Mouse (Mus musculus) liver, embryonic 15.5 days (tissue): ENCODE data around the gene Gfer. TPM values are rescaled to one million over a fixed set of nuclear protein-coding genes. Genes with fewer than 3 reads are reported as not detected.
A peak's percentile ranks its signal among the peaks of the same experiment; 100 is the strongest.

ENCODE experiments used
- ATAC-seq: fragments of 200-750 bp; cut with Nextera tagmentation; 2 replicates; pipeline ENCODE4 v1.8.0; 2017; ENCODE audit warnings: moderate number of reproducible peaks, mild to moderate bottlenecking, moderate library complexity; ENCODE audit not compliant: insufficient read depth
- H3K27ac ChIP-seq: fragments of 300-500 bp; sonication (generic); replicated peaks from 2 replicates; pipeline ENCODE4 v1.5.1; 2015; ENCODE audit warnings: mild to moderate bottlenecking, inconsistent platforms
- H3K27me3 ChIP-seq: fragments of 300-500 bp; sonication (generic); 2 replicates; pipeline ENCODE4 v1.6.1; 2015; ENCODE audit warnings: mild to moderate bottlenecking, inconsistent platforms
- H3K36me3 ChIP-seq: fragments of 300-500 bp; sonication (generic); replicated peaks from 2 replicates; pipeline ENCODE4 v1.6.1; 2015; ENCODE audit warnings: moderate library complexity, mild to moderate bottlenecking, inconsistent platforms
- H3K4me1 ChIP-seq: fragments of 300-500 bp; sonication (generic); replicated peaks from 2 replicates; pipeline ENCODE4 v1.6.1; 2015; ENCODE audit warnings: inconsistent platforms
- H3K4me2 ChIP-seq: fragments of 300-500 bp; sonication (generic); 2 replicates; pipeline ENCODE4 v1.6.1; 2015; ENCODE audit warnings: moderate library complexity, mild to moderate bottlenecking, inconsistent platforms
- H3K4me3 ChIP-seq: fragments of 300-500 bp; sonication (generic); replicated peaks from 2 replicates; pipeline ENCODE4 v1.5.1; 2015; ENCODE audit warnings: mild to moderate bottlenecking, inconsistent platforms
- H3K9ac ChIP-seq: fragments of 300-500 bp; sonication (generic); 2 replicates; pipeline ENCODE4 v1.6.1; 2015; ENCODE audit warnings: moderate library complexity, mild to moderate bottlenecking, inconsistent platforms
- H3K9me3 ChIP-seq: fragments of 300-500 bp; sonication (generic); replicated peaks from 2 replicates; pipeline ENCODE4 v1.6.1; 2016; ENCODE audit warnings: inconsistent platforms
- WGBS: fragments of 180-500 bp; shearing (Covaris S2); methylation state at CpG from one replicate; pipeline ENCODE4 v1.1.7; 2015; ENCODE audit warnings: mixed read lengths; ENCODE audit not compliant: insufficient replicate concordance; 5-methylcytosine and 5-hydroxymethylcytosine counted together
- polyA plus RNA-seq: library from polyadenylated mRNA; unstranded; fragments of >200 nt; fragmentation: Nextera tagmentation; extraction: Ambion mirVana; gene quantifications from 2 replicates; pipeline ENCODE4 v1.2.1, GENCODE M21; 2015

The Gfer gene
- polyA plus RNA-seq = 22.8 and 25.2 TPM in 2 replicates

GRCm38 (mm10) chr17:24696011-24696697, at the start of gene Gfer, which contains the start of gene Noxo1:
TSS of gene Gfer (minus strand) at chr17:24696156.
TSS of gene Noxo1 (plus strand) at chr17:24696234.
- peak within 1 kb of the TSS; percentile 91 for H3K4me3 ChIP-seq
- peak within 1 kb of the TSS; percentile 84 for H3K9ac ChIP-seq
- WGBS = under 1% methylated on average over 72 of the region's 76 CpGs
- H3K9me3 ChIP-seq = no peaks in the 10 kb centered on the region
- peak within 1 kb of the TSS; percentile 96 for H3K4me2 ChIP-seq
- peaks cover 18% of the 10 kb centered on the region for H3K27me3 ChIP-seq
- H3K36me3 ChIP-seq = peaks cover 35% of the 10 kb centered on the region
- peaks cover 32% of the 10 kb centered on the region for H3K4me1 ChIP-seq
- H3K27ac ChIP-seq = peak within 1 kb of the TSS; percentile 85
- peak; percentile 94 for ATAC-seq

DNA sequence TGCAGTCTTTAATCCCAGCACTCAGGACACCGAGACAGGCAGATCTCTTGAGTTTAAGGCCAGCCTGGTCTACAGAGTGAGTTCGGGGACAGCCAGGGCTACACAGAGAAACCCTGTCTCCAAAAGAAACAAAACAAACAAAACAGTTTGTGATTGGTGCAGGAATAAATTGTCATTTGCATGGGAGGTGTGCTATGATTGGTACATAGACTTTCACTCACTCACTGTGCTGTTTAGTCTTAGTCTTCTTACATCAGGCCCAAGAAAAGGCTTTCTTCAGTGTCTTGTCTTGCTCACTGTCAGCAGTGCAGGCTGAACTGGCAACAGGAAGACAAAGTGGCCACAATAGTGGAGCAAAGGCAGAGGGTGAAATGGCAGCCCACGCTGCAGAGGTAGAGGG, 48.4 kb upstream of the Gfer start:
- Histone ChIP-seq H3K36me3 (peaks cover 17% of the 10 kb centered on the region), H3K9me3 (no peaks in the 10 kb centered on the region), H3K4me2 (no peak overlapping the region), H3K27ac (no peak overlapping the region), H3K9ac (no peak overlapping the region), H3K27me3 (peaks cover 34% of the 10 kb centered on the region), H3K4me1 (peaks cover 23% of the 10 kb centered on the region), H3K4me3 (no peak overlapping the region)
- WGBS = 59% methylated on average over 3 of the region's 3 CpGs
- no peak for ATAC-seq

DNA sequence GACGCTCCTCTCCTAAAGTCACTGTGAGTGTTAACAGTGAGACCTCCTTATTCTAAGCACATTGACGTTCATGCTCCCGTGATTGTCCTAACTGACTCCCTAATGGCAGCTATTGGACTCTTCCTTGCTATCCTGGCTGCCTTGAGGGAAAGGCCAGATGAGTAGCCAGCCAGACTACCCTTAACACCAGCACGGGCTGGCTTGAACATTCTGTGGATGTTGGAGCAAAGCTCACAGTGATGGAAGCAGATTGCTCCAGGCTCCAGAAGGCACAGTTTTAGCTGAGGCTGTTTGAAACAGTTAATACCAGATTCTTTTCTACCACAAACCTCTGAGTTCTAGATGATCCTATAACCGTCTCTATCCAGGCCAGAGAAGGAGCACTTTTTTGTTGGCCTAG, 47.9 kb upstream of the Gfer start:
- Histone ChIP-seq H3K4me2 (no peak overlapping the region), H3K4me1 (peaks cover 26% of the 10 kb centered on the region), H3K4me3 (no peak overlapping the region), H3K9ac (no peak overlapping the region), H3K27me3 (peaks cover 29% of the 10 kb centered on the region), H3K9me3 (no peaks in the 10 kb centered on the region), H3K36me3 (peaks cover 19% of the 10 kb centered on the region), H3K27ac (no peak overlapping the region)
- WGBS = 64% methylated on average over 5 of the region's 5 CpGs
- no peak for ATAC-seq

GRCm38 (mm10) chr17:24742307-24742706, 46.4 kb upstream of the Gfer start:
- Histone ChIP-seq H3K9ac (no peak overlapping the region), H3K27me3 (peaks cover 17% of the 10 kb centered on the region), H3K4me2 (no peak overlapping the region), H3K36me3 (peaks cover 19% of the 10 kb centered on the region), H3K27ac (peak overlapping the region; percentile 48), H3K4me1 (peaks cover 40% of the 10 kb centered on the region), H3K4me3 (no peak overlapping the region), H3K9me3 (no peaks in the 10 kb centered on the region)
- 65% methylated on average over 8 of the region's 8 CpGs for WGBS
- peak; percentile 23; the same call in 1 of the 2 replicates for ATAC-seq

DNA sequence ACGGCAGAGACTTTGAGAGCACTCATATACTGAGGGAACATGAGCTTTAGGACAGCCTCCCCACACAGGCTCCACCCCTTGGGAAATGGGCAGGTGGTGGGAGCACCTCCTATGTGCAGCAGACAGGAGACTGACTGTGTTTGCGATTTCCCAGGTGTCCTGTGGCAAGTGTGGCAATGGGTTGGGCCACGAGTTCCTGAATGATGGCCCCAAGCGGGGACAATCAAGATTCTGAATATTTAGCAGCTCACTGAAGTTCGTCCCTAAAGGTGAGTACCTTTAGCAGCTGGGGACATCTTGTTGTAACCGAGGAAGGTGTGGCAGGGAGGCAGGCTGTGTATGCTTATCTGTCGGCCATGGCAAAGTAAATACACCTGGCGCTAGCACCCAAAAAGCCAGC, 44.0 kb upstream of the Gfer start:
- Histone ChIP-seq H3K9ac (no peak overlapping the region), H3K9me3 (no peaks in the 10 kb centered on the region)
- 72% methylated on average over 8 of the region's 8 CpGs for WGBS

DNA sequence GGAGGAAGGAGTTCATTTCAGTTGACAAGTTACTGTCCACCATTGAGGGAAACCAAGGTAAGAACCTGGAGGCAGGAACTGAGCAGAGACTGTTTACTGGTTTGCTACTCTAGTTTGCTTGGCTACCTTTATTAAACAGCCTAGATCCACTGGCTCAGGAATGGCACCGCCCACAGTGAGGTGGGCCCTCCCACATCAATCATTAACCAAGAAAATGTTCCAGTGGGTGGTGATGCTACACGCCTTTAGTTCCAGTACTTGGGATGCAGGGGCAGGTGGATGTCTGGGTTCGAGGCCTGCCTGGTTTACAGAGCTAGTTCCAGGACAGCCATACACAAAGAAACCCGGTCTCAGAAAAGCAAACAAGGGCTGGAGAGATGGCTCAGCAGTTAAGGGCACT, 42.3 kb upstream of the Gfer start:
- Histone ChIP-seq H3K9me3 (no peaks in the 10 kb centered on the region), H3K27me3 (no peaks in the 10 kb centered on the region), H3K4me3 (peak overlapping the region; percentile 79; the same call in 1 of the 2 replicates), H3K9ac (no peak overlapping the region), H3K36me3 (peaks cover 19% of the 10 kb centered on the region), H3K27ac (peak overlapping the region; percentile 88; the same call in 1 of the 2 replicates), H3K4me2 (peak overlapping the region; percentile 96), H3K4me1 (peaks cover 64% of the 10 kb centered on the region)
- WGBS = 70% methylated on average over 4 of the region's 4 CpGs
- no peak for ATAC-seq

More for the DNA sequence above, 44.0 kb upstream of the Gfer start:
- Histone ChIP-seq H3K36me3 (peaks cover 19% of the 10 kb centered on the region), H3K4me3 (no peak overlapping the region), H3K27ac (no peak overlapping the region), H3K4me1 (peaks cover 61% of the 10 kb centered on the region), H3K27me3 (no peaks in the 10 kb centered on the region; the same call in 1 of the 2 replicates), H3K4me2 (no peak overlapping the region)
- ATAC-seq = no peak

GRCm38 (mm10) chr17:24737135-24737810, 41.3 kb upstream of the Gfer start:
- Histone ChIP-seq H3K27me3 (no peaks in the 10 kb centered on the region), H3K4me2 (peak overlapping the region; percentile 96), H3K9me3 (no peaks in the 10 kb centered on the region), H3K4me1 (peaks cover 56% of the 10 kb centered on the region), H3K36me3 (peaks cover 19% of the 10 kb centered on the region), H3K9ac (peak overlapping the region; percentile 83), H3K27ac (peak overlapping the region; percentile 88), H3K4me3 (peak overlapping the region; percentile 79)
- 23% methylated on average over 8 of the region's 8 CpGs for WGBS
- ATAC-seq = no peak

DNA sequence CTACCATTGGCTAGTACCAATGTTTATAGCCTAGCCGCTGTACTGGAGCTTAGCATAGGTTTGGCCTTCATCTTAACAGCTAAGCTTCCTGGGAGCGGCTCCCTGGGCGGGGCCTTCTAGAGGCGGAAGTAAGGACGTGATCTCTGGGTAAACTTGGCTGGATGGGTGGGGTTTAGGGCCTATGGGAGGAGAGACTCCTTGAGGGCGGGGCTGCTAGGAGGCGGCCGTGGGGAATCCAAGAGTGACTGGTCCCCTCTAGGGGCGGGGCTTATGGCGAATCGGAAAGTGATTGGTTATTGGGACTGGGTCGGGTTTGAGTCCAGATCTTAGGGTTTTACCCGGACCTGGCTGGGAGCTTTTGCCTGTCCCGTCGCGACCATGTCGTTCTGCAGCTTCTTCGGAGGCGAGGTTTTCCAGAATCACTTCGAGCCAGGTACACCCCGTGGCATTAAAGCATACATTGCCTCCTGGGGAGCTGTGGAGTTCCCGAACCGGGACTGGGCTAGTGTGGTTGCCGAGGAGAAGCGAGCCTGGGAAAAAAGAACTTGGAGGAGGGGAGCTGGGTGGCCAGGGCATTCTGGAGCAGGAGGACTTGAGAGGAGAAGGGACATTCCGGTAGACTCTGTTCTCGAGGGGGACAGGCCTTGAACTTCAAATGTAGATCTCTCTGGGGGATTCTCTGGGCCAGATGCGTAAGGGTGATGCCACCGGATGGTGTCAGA, 40.5 kb upstream of the Gfer start, which contains the start of gene Msrb1:
Msrb1 (plus strand) TSS at position 313 of the 722 bp plus-strand sequence.
- Histone ChIP-seq H3K4me2 (peak within 1 kb of the TSS; percentile 96), H3K27me3 (no peaks in the 10 kb centered on the region), H3K9ac (peak within 1 kb of the TSS; percentile 83), H3K4me3 (peak within 1 kb of the TSS; percentile 79), H3K27ac (peak within 1 kb of the TSS; percentile 88), H3K4me1 (peaks cover 49% of the 10 kb centered on the region), H3K36me3 (peaks cover 19% of the 10 kb centered on the region), H3K9me3 (no peaks in the 10 kb centered on the region)
- peak; percentile 95 for ATAC-seq
- 1% methylated on average over 29 of the region's 29 CpGs for WGBS

DNA sequence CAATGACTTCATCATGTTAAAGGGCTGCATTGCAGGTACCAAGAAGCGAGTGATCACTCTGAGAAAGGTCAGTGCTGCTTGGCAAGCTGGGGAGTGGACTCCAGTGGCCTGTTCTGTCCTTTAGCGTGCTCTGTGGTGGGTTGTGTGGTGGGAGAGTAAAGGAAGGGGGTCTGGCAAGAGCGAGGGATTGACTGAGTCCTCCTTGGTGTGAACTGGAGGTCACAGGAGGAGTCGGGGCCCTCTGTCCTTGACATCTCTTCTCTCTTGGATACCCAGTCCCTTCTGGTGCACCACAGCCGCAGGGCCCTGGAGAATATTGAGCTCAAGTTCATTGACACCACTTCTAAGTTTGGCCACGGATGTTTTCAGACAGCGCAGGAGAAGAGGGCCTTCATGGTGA, 39.5 kb upstream of the Gfer start:
- Histone ChIP-seq H3K4me2 (peak overlapping the region; percentile 96), H3K9me3 (no peaks in the 10 kb centered on the region), H3K27ac (peak overlapping the region; percentile 84), H3K36me3 (peaks cover 11% of the 10 kb centered on the region), H3K4me1 (peaks cover 47% of the 10 kb centered on the region), H3K4me3 (peak overlapping the region; percentile 79), H3K27me3 (0 out of 2 replicates have a peak, but pooled peaks cover 2% of the 10 kb centered on the region), H3K9ac (peak overlapping the region; percentile 57; the same call in 1 of the 2 replicates)
- ATAC-seq = no peak
- WGBS = 71% methylated on average over 7 of the region's 7 CpGs

DNA sequence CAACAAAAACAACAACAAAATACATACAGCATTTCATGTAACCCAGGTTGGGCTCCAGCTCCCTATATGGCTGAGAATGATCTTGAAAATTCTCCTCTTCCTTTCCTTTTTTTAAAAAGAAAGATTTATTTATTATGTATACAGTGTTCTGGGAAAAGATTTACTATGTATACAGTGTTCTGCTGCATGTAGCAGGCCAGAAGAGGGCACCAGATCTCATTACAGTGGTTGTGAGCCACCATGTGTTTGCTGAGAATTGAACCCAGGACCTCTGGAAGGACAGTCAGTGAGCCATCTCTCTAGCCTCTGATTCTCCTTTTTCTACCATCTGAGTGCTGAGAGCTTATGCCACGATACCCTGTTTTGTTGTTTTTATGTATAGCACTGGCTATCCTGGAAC, 38.6 kb upstream of the Gfer start:
- Histone ChIP-seq H3K4me1 (peaks cover 42% of the 10 kb centered on the region), H3K9ac (no peak overlapping the region), H3K27ac (no peak overlapping the region), H3K4me3 (no peak overlapping the region), H3K27me3 (0 out of 2 replicates have a peak, but pooled peaks cover 2% of the 10 kb centered on the region), H3K4me2 (no peak overlapping the region), H3K9me3 (no peaks in the 10 kb centered on the region), H3K36me3 (peaks cover 3% of the 10 kb centered on the region; the same call in 1 of the 2 replicates)
- 61% methylated on average over 1 of the region's 1 CpGs for WGBS
- ATAC-seq = no peak
